Mouse (Mus musculus) layer of hippocampus, postnatal 14 days (tissue): Measurements from ENCODE around the gene Ldlrad3. TPM values are rescaled to one million over a fixed set of nuclear protein-coding genes. Genes with fewer than 3 reads are reported as not detected.

Experiments used
- DNase-seq, 2 experiments: peaks; one replicate each; pipeline ENCODE4 v3.0.0; 2021 to 2022; ENCODE audit warnings: low spot score in 2 of 2, mixed read lengths in 1 of 2
- long read RNA-seq, 2 experiments: library from polyadenylated mRNA; stranded (forward); transcript quantifications; one replicate each; pipeline ENCODE4 v2.0.0; 2021
- total RNA-seq, 2 experiments: library from RNA; stranded (reverse); gene quantifications; 2 replicates each; pipeline ENCODE4 v1.2.3; 2021

Gene Ldlrad3
- total RNA-seq, result 10 to 100 TPM; 10.5 to 12.2 TPM
- long read RNA-seq, experiment 1, transcript Ldlrad3-201 (6 exons, 3,833 nt), result major isoform, 7 of 15 reads
- long read RNA-seq, experiment 1, partial matches to known transcripts, result 3 of 15 reads
- long read RNA-seq, experiment 1, other reads (novel, unspliced or antisense), result 5 of 15 reads
- long read RNA-seq, experiment 2, transcript Ldlrad3-201 (6 exons, 3,833 nt), result major isoform, 16 of 21 reads
- long read RNA-seq, experiment 2, partial matches to known transcripts, result 2 of 21 reads
- long read RNA-seq, experiment 2, other reads (novel, unspliced or antisense), result 3 of 21 reads

GRCm38 (mm10) chr2:102185951-102186561 is at the start of gene Ldlrad3:
Ldlrad3 (minus strand) TSS chr2:102186385.
- peak; percentile 72 to 81 for DNase-seq

- no peak for DNase-seq
Observed at GRCm38 (mm10) chr2:102231470-102231869, 45.3 kb upstream of the Ldlrad3 start.

GRCm38 (mm10) chr2:102229126-102229525 is 42.9 kb upstream of the Ldlrad3 start:
- DNase-seq, result no peak

DNA sequence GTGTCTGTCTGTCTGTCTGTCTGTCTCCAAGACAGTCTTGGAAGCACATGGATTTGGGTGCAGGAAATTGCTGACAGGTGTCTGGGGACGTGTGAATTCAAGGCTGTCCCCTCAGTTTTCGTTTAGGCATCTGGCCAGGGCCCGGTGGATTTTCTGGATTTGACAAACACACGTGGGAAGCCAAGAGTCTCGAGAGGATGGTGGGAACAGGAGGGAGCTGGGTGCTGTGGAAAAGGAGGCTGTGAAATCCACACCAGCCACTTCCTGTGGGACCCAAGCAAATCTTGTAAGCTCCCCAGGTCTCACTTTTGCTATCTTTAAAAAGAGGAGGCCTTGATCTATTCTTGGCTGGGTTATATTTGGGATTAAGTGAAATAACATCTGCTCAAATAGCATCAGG is 42.1 kb upstream of the Ldlrad3 start:
- no peak for DNase-seq

DNA sequence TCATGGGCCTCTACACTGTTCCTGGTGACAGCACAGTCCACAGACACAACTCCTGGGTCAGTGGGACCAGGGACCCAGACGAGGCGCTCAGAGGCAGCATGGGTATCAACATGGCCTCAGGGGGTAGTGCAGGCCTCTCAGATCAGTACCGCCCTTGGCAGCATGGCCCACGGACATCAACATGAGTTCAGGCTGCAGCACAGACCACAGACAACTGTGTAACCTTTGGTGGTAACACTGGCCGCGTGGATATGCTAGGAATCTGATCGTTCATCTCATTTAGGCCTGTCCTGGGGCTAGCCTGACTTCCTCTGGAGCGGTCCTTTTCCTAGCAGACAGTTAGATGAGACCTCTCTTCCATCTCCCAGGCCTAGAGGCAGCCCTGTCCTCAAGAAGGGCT is 41.7 kb upstream of the Ldlrad3 start:
- DNase-seq, result no peak

GRCm38 (mm10) chr2:102226274-102226673 is 40.1 kb upstream of the Ldlrad3 start:
- DNase-seq, result no peak

DNA sequence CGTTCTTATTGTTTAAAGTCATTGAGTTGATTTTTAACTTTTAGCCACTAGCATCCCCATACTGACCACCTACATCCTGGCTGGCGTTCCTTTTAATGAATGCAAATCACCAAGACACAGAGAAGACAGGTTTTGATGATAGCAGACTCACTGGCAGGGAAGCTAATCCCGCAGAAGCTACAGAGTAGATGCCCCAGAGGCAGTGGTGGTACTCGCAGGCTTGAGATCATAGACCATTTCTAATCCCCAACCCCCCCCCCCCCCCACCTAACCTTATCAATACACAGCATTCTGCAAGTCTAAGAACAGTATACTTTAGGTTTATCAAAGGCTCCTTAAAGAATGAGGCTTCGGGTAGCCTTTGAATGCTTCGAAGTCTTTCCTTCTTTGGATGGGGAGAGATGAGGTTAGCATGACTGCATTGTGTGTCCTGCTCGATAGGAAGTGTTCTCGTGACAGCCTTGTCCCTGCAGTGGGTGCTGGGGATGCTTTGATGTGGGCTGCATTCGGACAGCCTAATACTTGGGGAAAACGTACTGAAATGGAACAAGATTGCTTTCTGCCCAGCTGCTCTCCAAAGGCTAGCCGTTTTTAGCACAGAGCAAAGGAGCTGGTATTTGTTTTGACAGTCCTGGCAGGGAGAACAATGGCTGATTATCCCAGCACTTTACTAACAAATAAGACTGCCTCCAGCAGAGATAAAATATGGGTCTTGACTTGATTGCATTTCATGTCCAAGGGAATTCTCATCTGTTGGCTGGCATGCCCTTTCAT is 37.4 kb upstream of the Ldlrad3 start:
- no peak for DNase-seq

GRCm38 (mm10) chr2:102222749-102223148 is 36.6 kb upstream of the Ldlrad3 start:
- DNase-seq, result no peak

DNA sequence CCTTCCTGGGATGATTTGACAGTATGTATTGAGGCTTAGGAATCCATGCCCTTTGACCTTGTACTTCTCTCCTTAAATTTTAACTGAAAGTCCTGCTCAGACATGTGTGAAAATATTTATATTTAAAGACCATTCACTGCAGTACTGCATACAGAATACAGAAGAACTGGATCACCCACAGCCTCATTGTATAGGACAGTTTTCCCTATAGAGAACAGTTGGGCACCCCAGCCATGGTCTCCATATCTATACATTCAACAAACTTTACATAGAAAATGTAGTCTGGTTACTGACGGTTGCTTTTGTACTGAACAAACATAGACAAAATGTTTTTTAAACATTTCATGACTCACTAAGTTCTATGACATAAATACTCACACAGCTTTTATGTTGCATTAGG is 30.6 kb upstream of the Ldlrad3 start:
- DNase-seq, result no peak

- DNase-seq, result no peak
Observed at GRCm38 (mm10) chr2:102212096-102212495, 25.9 kb upstream of the Ldlrad3 start.

GRCm38 (mm10) chr2:102205672-102206399 is 19.7 kb upstream of the Ldlrad3 start:
- no peak for DNase-seq

DNA sequence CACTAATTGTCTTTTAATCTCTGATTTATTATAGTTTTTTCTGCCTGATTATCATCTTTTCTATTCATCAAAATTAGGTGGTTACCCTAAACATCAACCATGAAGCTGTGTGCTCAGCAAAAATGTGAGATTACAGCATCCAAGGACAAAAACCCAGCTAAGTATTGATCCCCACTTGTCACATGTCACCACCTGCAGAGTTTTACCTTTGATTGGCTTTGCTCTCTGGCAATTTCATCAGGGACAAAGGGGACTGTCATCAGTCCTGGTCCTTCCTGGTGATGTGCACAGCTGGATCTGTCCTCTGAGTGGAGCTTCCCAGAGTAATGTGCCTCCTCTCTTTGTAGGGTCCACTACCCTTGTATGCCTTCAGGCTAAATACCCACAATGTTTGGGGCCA is 17.3 kb upstream of the Ldlrad3 start:
- DNase-seq, result no peak

- DNase-seq, result no peak
Observed at GRCm38 (mm10) chr2:102202211-102202770, 16.1 kb upstream of the Ldlrad3 start.

DNA sequence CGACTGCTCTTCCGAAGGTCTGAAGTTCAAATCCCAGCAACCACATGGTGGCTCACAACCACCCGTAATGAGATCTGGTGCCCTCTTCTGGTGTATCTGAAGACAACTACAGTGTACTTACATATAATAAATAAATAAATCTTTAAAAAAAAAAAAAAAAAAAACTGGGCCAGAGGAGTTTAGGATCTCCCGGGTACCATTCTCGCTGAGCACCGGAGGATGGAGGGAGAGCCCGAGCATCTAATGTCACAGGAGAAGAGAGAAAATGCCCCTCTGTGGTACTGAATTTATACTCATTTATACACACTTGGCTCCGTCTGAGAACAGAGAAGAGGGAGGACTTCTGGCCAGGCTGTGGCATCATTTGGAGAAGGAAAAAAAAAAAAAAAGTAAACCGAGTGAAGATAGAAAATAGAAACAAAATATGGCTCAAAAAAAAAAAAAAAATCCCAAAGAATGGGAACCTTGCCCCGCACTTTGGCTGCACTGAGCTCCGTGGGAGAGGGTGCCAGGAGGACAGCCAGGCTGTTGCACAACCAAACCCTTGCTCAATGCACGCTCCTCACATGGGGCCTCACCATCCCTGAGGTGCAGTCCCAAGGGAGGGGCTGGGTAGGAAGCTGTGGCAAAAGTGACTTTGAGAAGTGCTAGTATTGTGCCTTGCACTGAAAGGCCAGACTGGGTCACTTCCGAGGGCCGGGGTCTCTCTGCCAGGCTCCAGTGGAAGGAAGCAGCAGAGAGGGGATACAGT is 15.2 kb upstream of the Ldlrad3 start:
- DNase-seq, result no peak

DNA sequence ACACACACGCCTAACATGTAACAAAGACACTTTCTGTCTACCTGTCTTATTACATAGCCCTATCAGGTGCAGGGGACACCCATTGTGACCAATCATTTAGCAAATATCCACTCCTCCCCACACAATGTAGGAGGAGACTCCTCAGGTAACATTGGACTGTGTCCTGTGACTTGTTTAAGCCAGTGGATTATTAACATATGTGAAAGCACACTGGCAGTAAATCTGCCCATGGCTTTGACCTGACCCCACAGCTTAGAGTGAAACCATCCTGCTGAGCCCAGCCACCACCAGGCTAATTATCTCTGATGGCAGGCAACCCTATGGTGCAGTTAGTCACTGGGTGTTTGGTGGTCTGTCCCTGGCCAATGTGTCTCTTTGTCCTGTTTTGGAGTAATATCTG is 11.1 kb upstream of the Ldlrad3 start:
- DNase-seq, result no peak

- no peak for DNase-seq
Observed at GRCm38 (mm10) chr2:102196709-102197108, 10.5 kb upstream of the Ldlrad3 start.

GRCm38 (mm10) chr2:102195494-102195893 is 9.3 kb upstream of the Ldlrad3 start:
- no peak for DNase-seq

DNA sequence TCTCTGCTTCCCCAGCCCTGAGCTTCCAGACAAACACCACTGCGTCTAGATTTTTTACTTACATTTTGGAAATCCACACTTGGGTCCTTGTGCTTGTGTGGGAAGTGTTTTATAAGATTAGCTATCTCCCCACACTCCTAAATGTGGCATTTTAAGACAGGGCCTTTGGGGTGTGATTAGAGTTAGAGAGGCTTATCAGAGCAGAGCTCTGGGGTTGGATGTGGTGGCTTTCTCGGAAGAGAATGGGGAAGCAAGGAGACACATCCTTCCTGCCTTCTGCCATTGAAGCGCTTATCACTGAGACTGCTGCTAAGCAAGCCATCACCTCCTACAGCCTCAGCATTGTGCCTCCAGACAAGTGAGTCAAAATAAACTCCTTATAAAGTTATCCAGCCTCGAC is 8.1 kb upstream of the Ldlrad3 start:
- no peak for DNase-seq

GRCm38 (mm10) chr2:102192943-102193820 is 7.0 kb upstream of the Ldlrad3 start:
- DNase-seq, result no peak

GRCm38 (mm10) chr2:102191736-102192135 is 5.6 kb upstream of the Ldlrad3 start:
- DNase-seq, result no peak
